Mouse (Mus musculus) neutrophil, adult 83 days (primary cell): ENCODE measurements around the gene Kcnk1. TPM values are rescaled to one million over a fixed set of nuclear protein-coding genes. Genes with fewer than 3 reads are reported as not detected.

Experiments
- total RNA-seq, 2 experiments: library from RNA; stranded (reverse); gene quantifications; one replicate each; pipeline ENCODE4 v1.2.4; 2023

The Kcnk1 gene
- total RNA-seq: not detected

DNA sequence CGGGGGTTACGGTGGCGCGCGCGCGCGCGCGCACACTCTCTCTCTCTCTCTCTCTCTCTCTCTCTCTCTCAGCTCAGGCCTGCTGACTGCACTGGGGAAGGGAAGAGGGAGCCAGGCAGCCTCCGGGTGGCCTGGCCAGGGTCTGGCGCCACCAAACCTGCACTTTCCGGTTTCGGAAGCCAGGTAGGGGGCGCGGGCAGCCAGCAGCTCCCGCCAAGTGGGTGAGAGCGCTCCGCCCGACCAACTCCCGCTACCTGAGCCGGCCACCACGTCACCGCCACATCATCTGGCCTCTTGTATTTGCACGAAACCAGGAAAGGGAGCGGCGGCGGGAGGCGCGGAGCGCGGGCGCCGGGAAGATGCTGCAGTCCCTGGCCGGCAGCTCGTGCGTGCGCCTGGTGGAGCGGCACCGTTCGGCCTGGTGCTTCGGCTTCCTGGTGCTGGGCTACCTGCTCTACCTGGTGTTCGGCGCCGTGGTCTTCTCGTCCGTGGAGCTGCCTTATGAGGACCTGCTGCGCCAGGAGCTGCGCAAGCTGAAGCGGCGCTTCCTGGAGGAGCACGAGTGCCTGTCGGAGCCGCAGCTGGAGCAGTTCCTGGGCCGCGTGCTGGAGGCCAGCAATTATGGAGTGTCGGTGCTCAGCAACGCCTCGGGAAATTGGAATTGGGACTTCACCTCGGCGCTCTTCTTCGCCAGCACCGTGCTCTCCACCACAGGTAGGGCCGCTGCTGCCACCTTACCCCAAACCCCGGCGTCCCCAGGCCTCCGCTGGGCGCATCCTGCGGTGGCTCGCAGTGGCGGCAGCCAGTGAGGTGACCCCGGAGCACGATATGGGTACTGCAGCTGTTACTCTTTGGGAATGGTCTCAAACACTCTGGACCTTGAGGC lies at the start of gene Kcnk1:
TSS of gene Kcnk1 (plus strand) at position 70 of the 886 bp plus-strand sequence.

Other genes starting within 250 kb of the Kcnk1 start
- under 1 TPM in 1 of 2 experiments, not detected in 1; 0.18 TPM for gene Pcnx2, start 96.9 kb upstream of the Kcnk1 start, total RNA-seq
- not detected for gene Map3k21, start 84.7 kb upstream of the Kcnk1 start, total RNA-seq